Mouse (Mus musculus) heart, embryonic 11.5 days (tissue): Measurements from ENCODE around the gene Btaf1. TPM values are rescaled to one million over a fixed set of nuclear protein-coding genes. Genes with fewer than 3 reads are reported as not detected.

Experiments used
- ATAC-seq: fragments of 200-750 bp; cut with Nextera tagmentation; replicated peaks from 2 replicates; pipeline ENCODE4 v1.8.0; 2017; ENCODE audit warnings: moderate library complexity; ENCODE audit not compliant: insufficient number of reproducible peaks, low FRiP score, low TSS enrichment
- H3K27ac ChIP-seq: fragments of 300-500 bp; sonication (generic); 2 replicates; pipeline ENCODE4 v1.5.1; 2014; ENCODE audit warnings: mild to moderate bottlenecking, low read depth, low read length
- H3K27me3 ChIP-seq: fragments of 300-500 bp; sonication (generic); 2 replicates; pipeline ENCODE4 v1.6.1; 2014; ENCODE audit warnings: mild to moderate bottlenecking, low read length, mixed read lengths; ENCODE audit not compliant: control insufficient read depth, insufficient read depth
- H3K36me3 ChIP-seq: fragments of 300-500 bp; sonication (generic); 2 replicates; pipeline ENCODE4 v1.6.1; 2014; ENCODE audit warnings: mild to moderate bottlenecking, low read length, moderate library complexity, mixed read lengths; ENCODE audit not compliant: control insufficient read depth, insufficient read depth
- H3K4me1 ChIP-seq: fragments of 300-500 bp; sonication (generic); 2 replicates; pipeline ENCODE4 v1.6.1; 2014; ENCODE audit warnings: low read length; ENCODE audit not compliant: control insufficient read depth, insufficient read depth
- H3K4me2 ChIP-seq: fragments of 300-500 bp; sonication (generic); 2 replicates; pipeline ENCODE4 v1.6.1; 2014; ENCODE audit warnings: mild to moderate bottlenecking, moderate library complexity
- H3K4me3 ChIP-seq: fragments of 300-500 bp; sonication (generic); 2 replicates; pipeline ENCODE4 v1.5.1; 2014; ENCODE audit warnings: low read depth, low read length
- H3K9ac ChIP-seq: fragments of 300-500 bp; sonication (generic); 2 replicates; pipeline ENCODE4 v1.6.1; 2014; ENCODE audit warnings: mild to moderate bottlenecking, low read depth, low read length, moderate library complexity
- H3K9me3 ChIP-seq: fragments of 300-500 bp; sonication (generic); replicated peaks from 2 replicates; pipeline ENCODE4 v1.6.1; 2016; ENCODE audit warnings: low read length; ENCODE audit not compliant: control insufficient read depth
- WGBS: fragments of 180-500 bp; shearing (Covaris S2); extraction: QIAGEN DNeasy Blood & Tissue Kit; methylation state at CpG from one replicate; pipeline ENCODE4 v1.1.7; 2014; ENCODE audit not compliant: insufficient replicate concordance; 5-methylcytosine and 5-hydroxymethylcytosine counted together
- polyA plus RNA-seq: library from polyadenylated mRNA; unstranded; fragments of >200 nt; fragmentation: Nextera tagmentation; extraction: Ambion mirVana; gene quantifications from 2 replicates; pipeline ENCODE4 v1.2.1, GENCODE M21; 2014

The Btaf1 gene
- polyA plus RNA-seq, 1 experiment from 2014 or later: 12.8 TPM

- Histone ChIP-seq H3K27ac (no peak overlapping the region), H3K9me3 (no peaks in the 10 kb centered on the region), H3K4me1 (no peaks in the 10 kb centered on the region), H3K27me3 (no peaks in the 10 kb centered on the region), H3K4me3 (no peak overlapping the region), H3K4me2 (no peak overlapping the region), H3K9ac (no peak overlapping the region), H3K36me3 (no peaks in the 10 kb centered on the region)
- WGBS: 84% methylated on average over 6 of the region's 6 CpGs
- ATAC-seq: no peak
Measured at GRCm38 (mm10) chr19:37048507-37048906, 122.6 kb downstream of the Btaf1 start.

- Histone ChIP-seq H3K4me3 (no peak overlapping the region), H3K9ac (no peak overlapping the region), H3K36me3 (no peaks in the 10 kb centered on the region), H3K27ac (no peak overlapping the region), H3K9me3 (no peaks in the 10 kb centered on the region), H3K4me2 (no peak overlapping the region), H3K27me3 (no peaks in the 10 kb centered on the region), H3K4me1 (no peaks in the 10 kb centered on the region)
- whole genome bisulfite sequencing: 63% methylated on average over 4 of the region's 4 CpGs
- ATAC-seq: no peak
Measured at GRCm38 (mm10) chr19:37050643-37051345, 124.9 kb downstream of the Btaf1 start.

- Histone ChIP-seq H3K36me3 (no peaks in the 10 kb centered on the region), H3K27me3 (no peaks in the 10 kb centered on the region), H3K9ac (no peak overlapping the region), H3K4me3 (no peak overlapping the region), H3K27ac (no peak overlapping the region), H3K4me2 (no peak overlapping the region), H3K9me3 (no peaks in the 10 kb centered on the region), H3K4me1 (peaks cover 7% of the 10 kb centered on the region)
- no peak for ATAC-seq
- 80% methylated on average over 4 of the region's 4 CpGs for WGBS
Measured at GRCm38 (mm10) chr19:37055976-37056556, 130.2 kb downstream of the Btaf1 start.

GRCm38 (mm10) chr19:37057161-37057905, 131.5 kb downstream of the Btaf1 start:
- 82% methylated on average over 8 of the region's 8 CpGs for WGBS
- ATAC-seq: no peak
- Histone ChIP-seq H3K9me3 (no peaks in the 10 kb centered on the region), H3K9ac (no peak overlapping the region), H3K4me3 (no peak overlapping the region), H3K27me3 (no peaks in the 10 kb centered on the region), H3K4me2 (no peak overlapping the region), H3K4me1 (peaks cover 7% of the 10 kb centered on the region), H3K36me3 (no peaks in the 10 kb centered on the region), H3K27ac (no peak overlapping the region)

- ATAC-seq: no peak
- 42% methylated on average over 2 of the region's 2 CpGs for WGBS
- H3K27ac ChIP-seq: 0 out of 2 replicates have a peak overlapping the region, but pooled peaks have one; percentile 6
- H3K4me2 ChIP-seq: peak overlapping the region; percentile 16; the same call in 1 of the 2 replicates
- no peaks in the 10 kb centered on the region for H3K27me3 ChIP-seq
- H3K4me3 ChIP-seq: no peak overlapping the region
- no peaks in the 10 kb centered on the region for H3K9me3 ChIP-seq
- no peaks in the 10 kb centered on the region for H3K36me3 ChIP-seq
- H3K4me1 ChIP-seq: peaks cover 7% of the 10 kb centered on the region
- H3K9ac ChIP-seq: no peak overlapping the region
Measured at GRCm38 (mm10) chr19:37059623-37060022, 133.7 kb downstream of the Btaf1 start.

GRCm38 (mm10) chr19:37060078-37060477, 134.2 kb downstream of the Btaf1 start:
- H3K4me3 ChIP-seq: no peak overlapping the region
- no peaks in the 10 kb centered on the region for H3K27me3 ChIP-seq
- H3K9me3 ChIP-seq: no peaks in the 10 kb centered on the region
- 0 out of 2 replicates have a peak overlapping the region, but pooled peaks have one; percentile 6 for H3K27ac ChIP-seq
- no peak overlapping the region for H3K9ac ChIP-seq
- H3K4me1 ChIP-seq: peaks cover 7% of the 10 kb centered on the region
- ATAC-seq: no peak
- H3K36me3 ChIP-seq: no peaks in the 10 kb centered on the region
- no peak overlapping the region for H3K4me2 ChIP-seq
- WGBS: 71% methylated on average over 4 of the region's 4 CpGs

Other genes with a start within 250 kb of the Btaf1 start
- gene Ppp1r3c, start 189.4 kb upstream of the Btaf1 start, polyA plus RNA-seq: 58.4 and 72.9 TPM in 2 replicates
- gene Tnks2, start 91.8 kb upstream of the Btaf1 start, polyA plus RNA-seq: 60.5 and 64.3 TPM in 2 replicates
- 3.7 and 4.0 TPM in 2 replicates for gene Fgfbp3, start 6.5 kb upstream of the Btaf1 start, polyA plus RNA-seq